Mouse (Mus musculus) spleen, adult 2 months (tissue): ENCODE results near the gene Nr2f1.
"Not testable (repeated sequence)": the region's sequence is repeated elsewhere in the genome, so short reads cannot be mapped to it uniquely, and the experiment has no call there.

Source experiments
- CTCF ChIP-seq: fragments of 200-500 bp; IDR thresholded peaks from 2 replicates; pipeline ENCODE4 v1.5.1; 2011; ENCODE audit warnings: mild to moderate bottlenecking, inconsistent platforms; ENCODE audit not compliant: insufficient read depth, insufficient read length, insufficient replicate concordance; ENCODE audit errors: extremely low read depth
- POLR2A ChIP-seq: fragments of 200-500 bp; IDR thresholded peaks from 2 replicates; pipeline ENCODE4 v1.6.1; 2011; ENCODE audit warnings: low read depth, low read length, inconsistent platforms

DNA sequence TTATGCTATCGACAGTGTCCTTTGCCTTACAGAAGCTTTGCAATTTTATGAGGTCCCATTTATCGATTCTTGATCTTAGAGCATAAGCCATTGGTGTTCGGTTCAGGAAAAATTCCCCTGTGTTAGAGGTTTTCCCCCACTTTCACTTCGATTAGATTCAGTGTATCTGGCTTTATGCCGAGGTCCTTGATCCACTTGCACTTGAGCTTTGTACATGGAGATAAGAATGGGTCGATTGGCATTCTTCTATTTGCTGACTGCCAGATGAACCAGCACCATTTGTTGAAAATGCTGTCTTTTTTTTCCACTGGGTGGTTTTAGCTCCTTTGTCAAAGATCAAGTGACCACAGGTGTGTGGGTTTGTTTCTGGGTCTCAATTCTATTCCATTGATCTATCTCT, 20.7 kb upstream of the Nr2f1 start:
- TF ChIP-seq POLR2A, CTCF: not testable (repeated sequence)
